Mouse (Mus musculus) hindbrain, embryonic 15.5 days (tissue): ENCODE measurements around the gene 2410004B18Rik. TPM values are rescaled to one million over a fixed set of nuclear protein-coding genes. Genes with fewer than 3 reads are reported as not detected.
"Not testable (repeated sequence)": the region's sequence is repeated elsewhere in the genome, so short reads cannot be mapped to it uniquely, and the experiment has no call there.

Experiments
- ATAC-seq: fragments of 200-750 bp; cut with Nextera tagmentation; 2 replicates; pipeline ENCODE4 v1.8.0; 2017; ENCODE audit warnings: low read depth, moderate number of reproducible peaks, moderate TSS enrichment; ENCODE audit not compliant: low FRiP score
- H3K27ac ChIP-seq: fragments of 300-500 bp; sonication (generic); replicated peaks from 2 replicates; pipeline ENCODE4 v1.5.1; 2015; ENCODE audit warnings: mild to moderate bottlenecking, inconsistent platforms
- H3K27me3 ChIP-seq: fragments of 300-500 bp; sonication (generic); 2 replicates; pipeline ENCODE4 v1.6.1; 2015; ENCODE audit warnings: control low read depth, inconsistent platforms
- H3K36me3 ChIP-seq: fragments of 300-500 bp; sonication (generic); 2 replicates; pipeline ENCODE4 v1.6.1; 2015; ENCODE audit warnings: control low read depth, inconsistent platforms
- H3K4me1 ChIP-seq: fragments of 300-500 bp; sonication (generic); replicated peaks from 2 replicates; pipeline ENCODE4 v1.6.1; 2015; ENCODE audit warnings: control low read depth, inconsistent platforms
- H3K4me2 ChIP-seq: fragments of 300-500 bp; sonication (generic); 2 replicates; pipeline ENCODE4 v1.6.1; 2015; ENCODE audit warnings: moderate library complexity, mild to moderate bottlenecking, inconsistent platforms
- H3K4me3 ChIP-seq: fragments of 300-500 bp; sonication (generic); 2 replicates; pipeline ENCODE4 v1.5.1; 2015; ENCODE audit warnings: mild to moderate bottlenecking, inconsistent platforms
- H3K9ac ChIP-seq: fragments of 300-500 bp; sonication (generic); 2 replicates; pipeline ENCODE4 v1.6.1; 2015; ENCODE audit warnings: inconsistent platforms
- H3K9me3 ChIP-seq: fragments of 300-500 bp; sonication (generic); 2 replicates; pipeline ENCODE4 v1.6.1; 2016; ENCODE audit warnings: control low read depth, inconsistent platforms
- WGBS: fragments of 180-500 bp; shearing (Covaris S2); methylation state at CpG from one replicate; pipeline ENCODE4 v1.1.7; 2015; 5-methylcytosine and 5-hydroxymethylcytosine counted together
- polyA plus RNA-seq: library from polyadenylated mRNA; unstranded; fragments of >200 nt; fragmentation: Nextera tagmentation; extraction: Ambion mirVana; gene quantifications from 2 replicates; pipeline ENCODE4 v1.2.1, GENCODE M21; 2015

Gene 2410004B18Rik
- polyA plus RNA-seq, 1 experiment from 2014 or later, result 81.0 TPM

- H3K36me3 ChIP-seq, result no peaks in the 10 kb centered on the region
- ATAC-seq, result no peak
- no peak overlapping the region for H3K4me3 ChIP-seq
- H3K27me3 ChIP-seq, result peaks cover 5% of the 10 kb centered on the region
- H3K9me3 ChIP-seq, result no peaks in the 10 kb centered on the region
- H3K4me2 ChIP-seq, result no peak overlapping the region
- 89% methylated on average over 7 of the region's 7 CpGs for WGBS
- H3K4me1 ChIP-seq, result peaks cover 5% of the 10 kb centered on the region; the same call in 1 of the 2 replicates
- no peak overlapping the region for H3K27ac ChIP-seq
- H3K9ac ChIP-seq, result no peak overlapping the region
Measured at GRCm38 (mm10) chr3:145952945-145953344, 15.1 kb downstream of the 2410004B18Rik start.

DNA sequence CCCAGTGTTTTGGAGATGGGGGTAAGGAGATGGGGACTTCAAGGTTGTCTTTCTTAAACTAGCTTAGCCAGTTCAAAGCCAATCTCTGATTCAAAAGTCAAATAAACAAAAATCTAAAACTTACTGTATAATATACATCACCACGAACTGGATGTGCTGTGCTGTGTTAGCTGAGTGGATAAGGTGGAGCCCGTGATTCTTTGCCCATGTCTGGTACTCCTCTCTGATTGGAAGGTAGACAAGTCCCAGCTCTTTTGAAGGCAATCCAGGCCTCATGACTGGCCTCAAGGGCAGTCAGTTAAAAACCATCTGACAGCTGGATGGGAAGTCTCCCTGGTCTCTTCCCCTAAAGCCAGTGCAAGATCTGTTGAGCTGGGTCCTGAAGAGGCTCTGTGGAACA lies 15.6 kb downstream of the 2410004B18Rik start:
- Histone ChIP-seq H3K4me2 (no peak overlapping the region), H3K4me1 (peaks cover 5% of the 10 kb centered on the region; the same call in 1 of the 2 replicates), H3K9me3 (no peaks in the 10 kb centered on the region), H3K36me3 (no peaks in the 10 kb centered on the region), H3K27ac (no peak overlapping the region), H3K9ac (no peak overlapping the region), H3K4me3 (no peak overlapping the region), H3K27me3 (peaks cover 5% of the 10 kb centered on the region)
- WGBS, result 90% methylated on average over 2 of the region's 2 CpGs
- ATAC-seq, result no peak

DNA sequence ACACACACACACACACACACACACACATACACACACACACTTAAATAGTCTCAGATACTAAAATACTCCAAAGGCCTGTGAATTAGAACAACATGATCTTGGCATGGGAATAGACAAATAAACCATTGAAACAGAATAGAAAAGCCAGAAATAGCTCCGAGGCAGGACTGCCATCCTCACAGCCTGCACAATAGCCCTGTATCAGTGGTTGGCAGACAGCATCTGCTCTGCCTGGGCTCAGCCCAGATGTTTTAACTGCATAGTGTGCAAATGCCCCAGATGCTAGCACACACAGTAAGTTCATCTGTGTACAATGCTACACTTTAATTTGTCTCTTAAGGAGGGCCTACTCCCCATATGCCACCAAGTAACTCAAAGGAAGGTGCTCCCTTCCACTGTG lies 22.0 kb downstream of the 2410004B18Rik start:
- Histone ChIP-seq H3K4me3 (no peak overlapping the region), H3K27me3 (peaks cover 23% of the 10 kb centered on the region), H3K4me2 (no peak overlapping the region), H3K9me3 (no peaks in the 10 kb centered on the region), H3K9ac (no peak overlapping the region), H3K36me3 (no peaks in the 10 kb centered on the region), H3K4me1 (peaks cover 18% of the 10 kb centered on the region), H3K27ac (no peak overlapping the region)
- no peak for ATAC-seq
- WGBS, result 35% methylated on average over 1 of the region's 1 CpGs

DNA sequence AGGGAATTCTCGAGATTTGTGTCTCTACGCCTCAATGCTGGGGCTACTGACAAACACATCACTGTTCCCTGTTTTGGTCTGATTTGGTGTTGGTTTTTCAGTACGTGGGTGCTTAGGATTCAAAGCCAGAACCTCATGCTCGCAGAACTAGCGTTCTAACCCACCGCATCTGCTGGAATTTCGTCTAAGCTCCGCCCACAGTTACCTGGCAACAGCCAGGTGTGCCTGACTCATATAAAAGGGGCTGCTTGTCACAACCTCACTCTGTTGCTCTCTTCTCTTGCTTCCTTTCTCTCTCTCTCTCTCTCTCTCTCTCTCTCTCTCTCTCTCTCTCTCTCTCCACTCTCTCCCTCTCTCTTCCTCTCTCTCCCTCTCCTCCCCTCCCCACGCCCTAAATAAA lies 24.6 kb downstream of the 2410004B18Rik start:
- 20% methylated on average over 9 of the region's 9 CpGs for WGBS
- no peaks in the 10 kb centered on the region for H3K9me3 ChIP-seq

GRCm38 (mm10) chr3:145963101-145964017 lies 25.5 kb downstream of the 2410004B18Rik start:
- peak; percentile 38; the same call in 1 of the 2 replicates for ATAC-seq
- 13% methylated on average over 31 of the region's 31 CpGs for WGBS
- peaks cover 25% of the 10 kb centered on the region for H3K27me3 ChIP-seq
- no peaks in the 10 kb centered on the region for H3K36me3 ChIP-seq
- H3K9ac ChIP-seq, result no peak overlapping the region
- H3K4me3 ChIP-seq, result 0 out of 2 replicates have a peak overlapping the region, but pooled peaks have one; percentile 4
- no peak overlapping the region for H3K27ac ChIP-seq
- peak overlapping the region; percentile 35 for H3K4me2 ChIP-seq
- peaks cover 18% of the 10 kb centered on the region for H3K4me1 ChIP-seq
- H3K9me3 ChIP-seq, result no peaks in the 10 kb centered on the region

More for the DNA sequence above, 24.6 kb downstream of the 2410004B18Rik start:
- Histone ChIP-seq H3K36me3 (no peaks in the 10 kb centered on the region), H3K27ac (no peak overlapping the region), H3K4me2 (no peak overlapping the region), H3K4me1 (peaks cover 18% of the 10 kb centered on the region), H3K4me3 (no peak overlapping the region), H3K9ac (no peak overlapping the region), H3K27me3 (peaks cover 25% of the 10 kb centered on the region)
- ATAC-seq, result no peak

- no peaks in the 10 kb centered on the region for H3K9me3 ChIP-seq
- no peak overlapping the region for H3K9ac ChIP-seq
- peak overlapping the region; percentile 35 for H3K4me2 ChIP-seq
- H3K4me1 ChIP-seq, result peaks cover 18% of the 10 kb centered on the region
- ATAC-seq, result peak; percentile 27; the same call in 1 of the 2 replicates
- no peaks in the 10 kb centered on the region for H3K36me3 ChIP-seq
- WGBS, result 16% methylated on average over 10 of the region's 10 CpGs
- no peak overlapping the region for H3K27ac ChIP-seq
- H3K4me3 ChIP-seq, result 0 out of 2 replicates have a peak overlapping the region, but pooled peaks have one; percentile 4
- peaks cover 25% of the 10 kb centered on the region for H3K27me3 ChIP-seq
Measured at GRCm38 (mm10) chr3:145964018-145964387, 26.2 kb downstream of the 2410004B18Rik start.

- Histone ChIP-seq H3K4me1 (peaks cover 18% of the 10 kb centered on the region), H3K4me3 (no peak overlapping the region), H3K9me3 (no peaks in the 10 kb centered on the region), H3K36me3 (no peaks in the 10 kb centered on the region), H3K27ac (no peak overlapping the region), H3K27me3 (peaks cover 25% of the 10 kb centered on the region), H3K4me2 (peak overlapping the region; percentile 35), H3K9ac (no peak overlapping the region)
- WGBS, result 16% methylated on average over 10 of the region's 10 CpGs
- ATAC-seq, result no peak
Measured at GRCm38 (mm10) chr3:145964473-145964872, 26.7 kb downstream of the 2410004B18Rik start.

DNA sequence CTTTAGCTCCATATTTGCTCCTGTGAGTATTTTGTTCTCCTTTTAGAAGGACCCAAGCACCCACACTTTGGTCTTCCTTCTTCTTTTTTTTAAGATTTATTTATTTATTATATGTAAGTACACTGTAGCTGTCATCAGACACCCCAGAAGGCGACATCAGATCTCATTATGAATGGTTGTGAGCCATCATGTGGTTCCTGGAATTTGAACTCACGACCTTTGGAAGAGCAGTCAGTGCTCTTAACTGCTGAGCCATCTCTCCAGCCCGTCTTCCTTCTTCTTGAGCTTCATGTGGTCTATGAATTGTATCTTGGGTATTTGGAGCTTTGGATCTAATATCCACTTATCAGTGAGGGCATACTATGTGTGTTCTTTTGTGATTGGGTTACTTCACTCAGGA lies 27.8 kb downstream of the 2410004B18Rik start:
- 92% methylated on average over 3 of the region's 3 CpGs for WGBS
- not testable (repeated sequence) for H3K27ac ChIP-seq, H3K36me3 ChIP-seq, H3K4me3 ChIP-seq, H3K9me3 ChIP-seq, ATAC-seq, H3K9ac ChIP-seq, H3K4me2 ChIP-seq
- H3K4me1 ChIP-seq, result peaks cover 18% of the 10 kb centered on the region
- H3K27me3 ChIP-seq, result peaks cover 23% of the 10 kb centered on the region

GRCm38 (mm10) chr3:145966806-145967205 lies 29.0 kb downstream of the 2410004B18Rik start:
- 92% methylated on average over 5 of the region's 5 CpGs for WGBS
- ATAC-seq, result no peak
- H3K4me3 ChIP-seq, result no peak overlapping the region

GRCm38 (mm10) chr3:145969031-145969501 lies 31.3 kb downstream of the 2410004B18Rik start:
- 57% methylated on average over 14 of the region's 14 CpGs for WGBS
- Histone ChIP-seq H3K4me1 (peaks cover 6% of the 10 kb centered on the region), H3K4me2 (no peak overlapping the region), H3K9me3 (no peaks in the 10 kb centered on the region), H3K9ac (no peak overlapping the region), H3K4me3 (no peak overlapping the region), H3K27me3 (peaks cover 4% of the 10 kb centered on the region; the same call in 1 of the 2 replicates), H3K27ac (no peak overlapping the region), H3K36me3 (no peaks in the 10 kb centered on the region)
- ATAC-seq, result no peak

More at GRCm38 (mm10) chr3:145966806-145967205, 29.0 kb downstream of the 2410004B18Rik start:
- Histone ChIP-seq H3K4me1 (peaks cover 18% of the 10 kb centered on the region), H3K9ac (no peak overlapping the region), H3K27ac (no peak overlapping the region), H3K27me3 (peaks cover 18% of the 10 kb centered on the region), H3K4me2 (no peak overlapping the region), H3K36me3 (no peaks in the 10 kb centered on the region), H3K9me3 (no peaks in the 10 kb centered on the region)

GRCm38 (mm10) chr3:145971501-145971900 lies 33.7 kb downstream of the 2410004B18Rik start:
- no peak overlapping the region for H3K27ac ChIP-seq
- H3K4me1 ChIP-seq, result no peaks in the 10 kb centered on the region
- H3K27me3 ChIP-seq, result no peaks in the 10 kb centered on the region
- WGBS, result 41% methylated on average over 10 of the region's 10 CpGs
- H3K36me3 ChIP-seq, result no peaks in the 10 kb centered on the region
- no peak overlapping the region for H3K9ac ChIP-seq
- no peak overlapping the region for H3K4me2 ChIP-seq
- no peak for ATAC-seq
- H3K4me3 ChIP-seq, result no peak overlapping the region
- 0 out of 2 replicates have a peak, but pooled peaks cover 3% of the 10 kb centered on the region for H3K9me3 ChIP-seq

DNA sequence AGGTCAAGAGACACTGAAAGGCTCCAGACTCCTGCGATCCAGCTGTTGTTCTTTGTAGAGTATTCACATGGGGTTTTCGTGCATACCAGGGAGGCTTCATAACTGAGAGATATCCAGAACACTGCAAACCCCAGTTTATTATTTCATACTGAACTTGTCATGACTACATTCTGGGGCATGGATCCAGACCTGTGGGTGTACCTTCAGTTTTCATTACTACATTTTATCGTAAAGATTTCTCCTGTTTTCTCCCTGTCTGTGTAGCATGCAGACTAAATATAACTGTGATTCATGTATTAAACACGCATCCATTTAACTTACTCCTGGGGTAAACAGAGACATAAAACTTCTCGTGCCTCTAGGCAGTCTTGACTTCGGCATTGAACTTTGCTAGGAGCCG lies 37.2 kb downstream of the 2410004B18Rik start:
- H3K9ac ChIP-seq, result no peak overlapping the region
- no peaks in the 10 kb centered on the region for H3K4me1 ChIP-seq
- H3K4me2 ChIP-seq, result no peak overlapping the region
- 95% methylated on average over 7 of the region's 7 CpGs for WGBS
- no peak for ATAC-seq
- H3K9me3 ChIP-seq, result 0 out of 2 replicates have a peak, but pooled peaks cover 3% of the 10 kb centered on the region
- no peaks in the 10 kb centered on the region for H3K36me3 ChIP-seq
- H3K4me3 ChIP-seq, result no peak overlapping the region
- no peak overlapping the region for H3K27ac ChIP-seq
- H3K27me3 ChIP-seq, result no peaks in the 10 kb centered on the region
